Mouse (Mus musculus) olfactory bulb, adult 2 months (tissue): ENCODE data around the gene Slc17a6.

Experiments
- CTCF ChIP-seq: fragments of 200-500 bp; IDR thresholded peaks from 2 replicates; pipeline ENCODE4 v1.5.1; 2012; ENCODE audit warnings: low read depth, mild to moderate bottlenecking, low read length, moderate library complexity; ENCODE audit not compliant: insufficient read depth
- POLR2A ChIP-seq: fragments of 200-500 bp; IDR thresholded peaks from 2 replicates; pipeline ENCODE4 v1.6.1; 2012; ENCODE audit warnings: mild to moderate bottlenecking, low read depth, low read length, moderate library complexity; ENCODE audit not compliant: insufficient read depth

- TF ChIP-seq CTCF (no peak), POLR2A (no peak)
Measured at GRCm38 (mm10) chr7:51715771-51716170, 94.0 kb downstream of the Slc17a6 start.
